Mouse (Mus musculus): ENCODE data around the gene Myo6. TPM values are rescaled to one million over a fixed set of nuclear protein-coding genes. Genes with fewer than 3 reads are reported as not detected.

Gene Myo6
- total RNA-seq, 2 experiments from 2014 or later = 65.0 to 67.0 TPM

GRCm38 (mm10) chr9:80258396-80258795 lies 93.6 kb downstream of the Myo6 start:
- no peak overlapping the region for H3K4me3 ChIP-seq
- no peak for DNase-seq (ENCODE audit: extremely low spot score in 1 of 2, low spot score in 2 of 2)
- no peak overlapping the region for H3K27ac ChIP-seq
- no peak for TF ChIP-seq CTCF (IDR thresholded peaks at IDR 0.05)
- intact Hi-C loops (cut with DNase I) = no loop called here

GRCm38 (mm10) chr9:80260905-80261304 lies 96.1 kb downstream of the Myo6 start:
- H3K4me3 ChIP-seq = no peak overlapping the region
- DNase-seq (ENCODE audit: extremely low spot score in 1 of 2, low spot score in 2 of 2) = no peak
- intact Hi-C loops (cut with DNase I) = no loop called here
- no peak overlapping the region for H3K27ac ChIP-seq
- no peak for TF ChIP-seq CTCF (IDR thresholded peaks at IDR 0.05)

GRCm38 (mm10) chr9:80262367-80263026 lies 97.7 kb downstream of the Myo6 start:
- Histone ChIP-seq H3K4me3 (no peak overlapping the region), H3K27ac (no peak overlapping the region)
- intact Hi-C loops (cut with DNase I) = no loop called here
- DNase-seq (ENCODE audit: extremely low spot score in 1 of 2, low spot score in 2 of 2) = no peak
- TF ChIP-seq CTCF (IDR thresholded peaks at IDR 0.05) = no peak

GRCm38 (mm10) chr9:80266086-80266485 lies 101.3 kb downstream of the Myo6 start:
- no peak for TF ChIP-seq CTCF (IDR thresholded peaks at IDR 0.05)
- no peak overlapping the region for H3K27ac ChIP-seq
- H3K4me3 ChIP-seq = no peak overlapping the region
- intact Hi-C loops (cut with DNase I) = no loop called here
- DNase-seq (ENCODE audit: extremely low spot score in 1 of 2, low spot score in 2 of 2) = no peak

- DNase-seq (ENCODE audit: extremely low spot score in 1 of 2, low spot score in 2 of 2) = no peak
- TF ChIP-seq CTCF (IDR thresholded peaks at IDR 0.05) = no peak
- Histone ChIP-seq H3K4me3 (no peak overlapping the region), H3K27ac (no peak overlapping the region)
- intact Hi-C loops (cut with DNase I) = no loop called here
Observed at GRCm38 (mm10) chr9:80266507-80266906, 101.7 kb downstream of the Myo6 start.

GRCm38 (mm10) chr9:80269596-80269995 lies 104.8 kb downstream of the Myo6 start:
- DNase-seq (ENCODE audit: extremely low spot score in 1 of 2, low spot score in 2 of 2) = no peak
- Histone ChIP-seq H3K27ac (no peak overlapping the region), H3K4me3 (no peak overlapping the region)
- intact Hi-C loops (cut with DNase I) = no loop called here
- TF ChIP-seq CTCF (IDR thresholded peaks at IDR 0.05) = no peak

GRCm38 (mm10) chr9:80272951-80273350 lies 108.1 kb downstream of the Myo6 start:
- intact Hi-C loops (cut with DNase I) = no loop called here
- DNase-seq (ENCODE audit: extremely low spot score in 1 of 2, low spot score in 2 of 2) = no peak
- H3K4me3 ChIP-seq = no peak overlapping the region
- TF ChIP-seq CTCF (IDR thresholded peaks at IDR 0.05) = no peak
- no peak overlapping the region for H3K27ac ChIP-seq

GRCm38 (mm10) chr9:80275053-80275771 lies 110.4 kb downstream of the Myo6 start:
- intact Hi-C loops (cut with DNase I) = no loop called here
- Histone ChIP-seq H3K4me3 (no peak overlapping the region), H3K27ac (no peak overlapping the region)
- TF ChIP-seq CTCF (IDR thresholded peaks at IDR 0.05) = no peak
- DNase-seq (ENCODE audit: extremely low spot score in 1 of 2, low spot score in 2 of 2) = no peak

GRCm38 (mm10) chr9:80275772-80276134 lies 110.9 kb downstream of the Myo6 start:
- no peak overlapping the region for H3K4me3 ChIP-seq
- H3K27ac ChIP-seq = no peak overlapping the region
- intact Hi-C loops (cut with DNase I) = no loop called here
- no peak for TF ChIP-seq CTCF (IDR thresholded peaks at IDR 0.05)
- no peak for DNase-seq (ENCODE audit: extremely low spot score in 1 of 2, low spot score in 2 of 2)

- DNase-seq (ENCODE audit: extremely low spot score in 1 of 2, low spot score in 2 of 2) = no peak
- no peak; the same call in 1 of the 2 replicates for TF ChIP-seq CTCF (IDR thresholded peaks at IDR 0.05)
Observed at GRCm38 (mm10) chr9:80277157-80277556, 112.3 kb downstream of the Myo6 start.

GRCm38 (mm10) chr9:80277770-80278169 lies 112.9 kb downstream of the Myo6 start:
- Histone ChIP-seq H3K4me3 (no peak overlapping the region), H3K27ac (no peak overlapping the region)
- intact Hi-C loops (cut with DNase I) = no loop called here
- TF ChIP-seq CTCF (IDR thresholded peaks at IDR 0.05) = no peak
- no peak for DNase-seq (ENCODE audit: extremely low spot score in 1 of 2, low spot score in 2 of 2)

More at GRCm38 (mm10) chr9:80277157-80277556, 112.3 kb downstream of the Myo6 start:
- Histone ChIP-seq H3K4me3 (no peak overlapping the region), H3K27ac (no peak overlapping the region)
- intact Hi-C loops (cut with DNase I) = no loop called here

- TF ChIP-seq CTCF (IDR thresholded peaks at IDR 0.05) = no peak
- intact Hi-C loops (cut with DNase I) = no loop called here
- no peak for DNase-seq (ENCODE audit: extremely low spot score in 1 of 2, low spot score in 2 of 2)
- Histone ChIP-seq H3K4me3 (no peak overlapping the region), H3K27ac (no peak overlapping the region)
Observed at GRCm38 (mm10) chr9:80280724-80281123, 115.9 kb downstream of the Myo6 start.

GRCm38 (mm10) chr9:80282426-80282825 lies 117.6 kb downstream of the Myo6 start:
- intact Hi-C loops (cut with DNase I) = no loop called here
- no peak for DNase-seq (ENCODE audit: extremely low spot score in 1 of 2, low spot score in 2 of 2)
- Histone ChIP-seq H3K27ac (no peak overlapping the region), H3K4me3 (no peak overlapping the region)
- no peak for TF ChIP-seq CTCF (IDR thresholded peaks at IDR 0.05)
